Mouse (Mus musculus): ENCODE measurements at regions not wholly inside any gene's neighbourhood (a gene's known extent, or its start where the extent isn't known, plus 50 kb on each side); places are given as distances from the start of the nearest gene placed in this dataset.

GRCm38 (mm10) chr17:29775836-29776235 lies 59.0 kb upstream of the Ccdc167 start:
- intact Hi-C loops (cut with DNase I; ENCODE audit: low total_unique reads), result loop anchor here (10.0 kb wide), 1 partner anchor 171 kb away; no protein-coding TSS in a partner anchor
- no peak for DNase-seq

GRCm38 (mm10) chr17:29773339-29773738 lies 56.5 kb upstream of the Ccdc167 start:
- peak; percentile 57 for DNase-seq
- intact Hi-C loops (cut with DNase I; ENCODE audit: low total_unique reads), result loop anchor here (5.0 to 10.0 kb wide), 2 partner anchors 71 to 169 kb away; no protein-coding TSS in a partner anchor

DNA sequence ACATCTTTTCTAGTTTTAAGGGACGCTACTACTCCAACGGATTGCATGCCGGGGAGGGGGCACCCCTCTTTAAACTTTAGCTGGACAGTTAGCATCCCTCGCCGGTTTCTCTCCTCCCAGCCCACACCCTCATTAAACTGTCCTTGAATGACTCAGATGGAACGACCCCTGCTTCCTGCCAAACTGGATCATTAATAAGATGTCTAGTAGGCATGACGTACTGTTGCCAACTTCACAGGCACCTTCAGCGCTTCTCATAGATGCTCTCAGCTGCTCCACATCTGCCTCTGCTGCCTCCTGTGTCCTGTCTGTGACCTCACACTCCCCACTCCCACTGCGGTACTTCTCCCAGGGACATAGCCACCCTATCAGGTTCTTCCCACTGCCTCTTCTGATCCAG lies 54.1 kb upstream of the Ccdc167 start:
- intact Hi-C loops (cut with DNase I; ENCODE audit: low total_unique reads), result loop anchor here (5.0 to 10.0 kb wide), 2 partner anchors 69 to 166 kb away; no protein-coding TSS in a partner anchor
- DNase-seq, result no peak

DNA sequence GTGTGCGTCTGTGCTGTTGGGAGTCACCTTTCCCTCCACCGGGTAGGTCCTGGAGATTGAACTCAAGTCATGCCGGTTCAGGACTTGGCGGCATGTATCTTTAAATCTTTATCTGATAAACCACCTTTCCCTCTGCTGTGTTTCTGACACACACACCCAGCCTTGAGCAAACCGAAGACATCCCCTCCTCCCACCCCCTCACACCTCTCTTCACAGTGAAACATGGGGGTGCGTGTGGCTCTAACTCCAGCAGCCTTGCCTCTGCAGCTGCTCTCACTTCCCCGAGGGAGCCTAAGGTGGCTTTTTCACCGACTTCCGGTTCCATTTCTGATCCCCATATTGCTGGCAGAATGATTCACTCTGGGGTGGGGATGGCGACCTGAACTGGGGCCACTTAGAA lies 52.8 kb upstream of the Ccdc167 start:
- DNase-seq, result no peak
- intact Hi-C loops (cut with DNase I; ENCODE audit: low total_unique reads), result loop anchor here (5.0 to 10.0 kb wide), 2 partner anchors 67 to 165 kb away; no protein-coding TSS in a partner anchor

DNA sequence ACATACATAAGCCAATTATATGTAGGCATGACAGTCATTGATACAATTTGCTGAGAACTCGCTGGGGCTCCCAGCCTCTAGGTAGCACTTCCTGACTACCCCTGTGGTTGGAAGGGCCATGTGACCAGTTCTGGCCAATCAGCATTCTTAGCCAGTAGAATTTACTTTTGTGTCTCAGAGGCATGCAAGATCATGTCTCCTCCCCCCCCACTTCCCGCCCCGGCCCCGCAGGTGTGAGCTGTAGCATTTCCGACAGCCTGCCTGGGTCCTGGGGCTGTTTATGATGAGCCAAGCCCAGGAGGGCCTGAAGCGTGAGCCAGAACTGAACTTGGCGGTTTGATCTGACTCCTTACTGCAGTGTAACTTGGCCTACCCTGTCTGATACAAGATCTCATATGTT lies 52.3 kb upstream of the Ccdc167 start:
- intact Hi-C loops (cut with DNase I; ENCODE audit: low total_unique reads), result no loop called here
- DNase-seq, result no peak

- DNase-seq, result no peak
- intact Hi-C loops (cut with DNase I; ENCODE audit: low total_unique reads), result no loop called here
These were observed 51.8 kb upstream of the Ccdc167 start for GRCm38 (mm10) chr17:29768642-29769041.
